Mouse (Mus musculus) kidney, postnatal 36 days (tissue): ENCODE measurements around the gene Hoxb7.
A peak's percentile ranks its signal among the peaks of the same experiment; 100 is the strongest.

Source experiments
- DNase-seq, 2 experiments: peaks; one replicate each; pipeline ENCODE4 v3.0.0; 2021 to 2022; ENCODE audit warnings: mixed read lengths in 2 of 2

Hoxb7 gene

GRCm38 (mm10) chr11:96338957-96339855 lies 52.8 kb downstream of the Hoxb7 start:
- peak in 1 of 2 experiments; percentile 29 for DNase-seq
